Mouse (Mus musculus): Measurements from ENCODE around the gene Wdr26. TPM values are rescaled to one million over a fixed set of nuclear protein-coding genes. Genes with fewer than 3 reads are reported as not detected.

The Wdr26 gene
- polyA plus RNA-seq (2014; fragmentation: Nextera tagmentation; extraction: Ambion mirVana): 33.8 and 40.0 TPM in 2 replicates

- Histone ChIP-seq H3K27ac (ENCODE audit: low read depth, low read length) (peak within 1 kb of the TSS; percentile 96), H3K4me2 (peak within 1 kb of the TSS; percentile 65), H3K27me3 (replicated peaks; ENCODE audit: control insufficient read depth, insufficient read depth, low read length) (no peaks in the 10 kb centered on the region), H3K36me3 (ENCODE audit: control insufficient read depth, insufficient read depth, low read length) (peaks cover 6% of the 10 kb centered on the region; the same call in 1 of the 2 replicates), H3K4me3 (ENCODE audit: low read depth, low read length) (peak within 1 kb of the TSS; percentile 87), H3K9me3 (ENCODE audit: control insufficient read depth, low read length) (no peaks in the 10 kb centered on the region), H3K4me1 (replicated peaks; ENCODE audit: control insufficient read depth, insufficient read depth, low read length) (peaks cover 29% of the 10 kb centered on the region), H3K9ac (ENCODE audit: low read depth, low read length) (peak within 1 kb of the TSS; percentile 98)
- ATAC-seq (replicated peaks; ENCODE audit: low FRiP score): peak; percentile 83
- 1% methylated on average over 50 of the region's 54 CpGs for WGBS
- DNase-seq (ENCODE audit: low spot score): peak; percentile 91
These were observed at the start of gene Wdr26 for GRCm38 (mm10) chr1:181211920-181212633. Gene Wdr26, minus strand, starts transcription at chr1:181212001.

GRCm38 (mm10) chr1:181260949-181261696 is 49.3 kb upstream of the Wdr26 start:
- H3K4me2 ChIP-seq: peak overlapping the region; percentile 38; the same call in 1 of the 2 replicates
- H3K4me1 ChIP-seq (replicated peaks; ENCODE audit: control insufficient read depth, insufficient read depth, low read length): peaks cover 52% of the 10 kb centered on the region
- ATAC-seq (replicated peaks; ENCODE audit: low FRiP score) (peak; percentile 22), DNase-seq (ENCODE audit: low spot score) (no peak)
- no peak overlapping the region for H3K4me3 ChIP-seq (ENCODE audit: low read depth, low read length)
- peak overlapping the region; percentile 78 for H3K27ac ChIP-seq (ENCODE audit: low read depth, low read length)
- 33% methylated on average over 8 of the region's 8 CpGs for WGBS
- H3K27me3 ChIP-seq (replicated peaks; ENCODE audit: control insufficient read depth, insufficient read depth, low read length): no peaks in the 10 kb centered on the region
- no peaks in the 10 kb centered on the region for H3K36me3 ChIP-seq (ENCODE audit: control insufficient read depth, insufficient read depth, low read length)
- H3K9ac ChIP-seq (ENCODE audit: low read depth, low read length): peak overlapping the region; percentile 55
- no peaks in the 10 kb centered on the region for H3K9me3 ChIP-seq (ENCODE audit: control insufficient read depth, low read length)

- peak overlapping the region; percentile 38; the same call in 1 of the 2 replicates for H3K4me2 ChIP-seq
- H3K4me1 ChIP-seq (replicated peaks; ENCODE audit: control insufficient read depth, insufficient read depth, low read length): peaks cover 58% of the 10 kb centered on the region
- H3K9me3 ChIP-seq (ENCODE audit: control insufficient read depth, low read length): no peaks in the 10 kb centered on the region
- peak overlapping the region; percentile 55 for H3K9ac ChIP-seq (ENCODE audit: low read depth, low read length)
- no peaks in the 10 kb centered on the region for H3K36me3 ChIP-seq (ENCODE audit: control insufficient read depth, insufficient read depth, low read length)
- no peak for ATAC-seq (replicated peaks; ENCODE audit: low FRiP score)
- H3K27me3 ChIP-seq (replicated peaks; ENCODE audit: control insufficient read depth, insufficient read depth, low read length): no peaks in the 10 kb centered on the region
- H3K27ac ChIP-seq (ENCODE audit: low read depth, low read length): peak overlapping the region; percentile 78
- WGBS: 88% methylated on average over 10 of the region's 10 CpGs
- H3K4me3 ChIP-seq (ENCODE audit: low read depth, low read length): no peak overlapping the region
- no peak for DNase-seq (ENCODE audit: low spot score)
These were observed 48.6 kb upstream of the Wdr26 start for GRCm38 (mm10) chr1:181260422-181260821.

- DNase-seq (ENCODE audit: low spot score): no peak
- no peaks in the 10 kb centered on the region for H3K36me3 ChIP-seq (ENCODE audit: control insufficient read depth, insufficient read depth, low read length)
- no peak overlapping the region for H3K9ac ChIP-seq (ENCODE audit: low read depth, low read length)
- peaks cover 64% of the 10 kb centered on the region for H3K4me1 ChIP-seq (replicated peaks; ENCODE audit: control insufficient read depth, insufficient read depth, low read length)
- 70% methylated on average over 11 of the region's 11 CpGs for WGBS
- peak overlapping the region; percentile 78 for H3K27ac ChIP-seq (ENCODE audit: low read depth, low read length)
- H3K4me2 ChIP-seq: peak overlapping the region; percentile 12; the same call in 1 of the 2 replicates
- H3K4me3 ChIP-seq (ENCODE audit: low read depth, low read length): no peak overlapping the region
- no peak for ATAC-seq (replicated peaks; ENCODE audit: low FRiP score)
- no peaks in the 10 kb centered on the region for H3K27me3 ChIP-seq (replicated peaks; ENCODE audit: control insufficient read depth, insufficient read depth, low read length)
- H3K9me3 ChIP-seq (ENCODE audit: control insufficient read depth, low read length): no peaks in the 10 kb centered on the region
These were observed 48.0 kb upstream of the Wdr26 start for GRCm38 (mm10) chr1:181259626-181260410.

- Histone ChIP-seq H3K27ac (ENCODE audit: low read depth, low read length) (peak overlapping the region; percentile 99), H3K4me3 (ENCODE audit: low read depth, low read length) (no peak overlapping the region), H3K36me3 (ENCODE audit: control insufficient read depth, insufficient read depth, low read length) (no peaks in the 10 kb centered on the region), H3K9me3 (ENCODE audit: control insufficient read depth, low read length) (no peaks in the 10 kb centered on the region), H3K4me2 (no peak overlapping the region), H3K27me3 (replicated peaks; ENCODE audit: control insufficient read depth, insufficient read depth, low read length) (no peaks in the 10 kb centered on the region), H3K4me1 (replicated peaks; ENCODE audit: control insufficient read depth, insufficient read depth, low read length) (peaks cover 67% of the 10 kb centered on the region), H3K9ac (ENCODE audit: low read depth, low read length) (no peak overlapping the region)
- DNase-seq (ENCODE audit: low spot score): no peak
- no peak for ATAC-seq (replicated peaks; ENCODE audit: low FRiP score)
- WGBS: 59% methylated on average over 5 of the region's 5 CpGs
These were observed 47.3 kb upstream of the Wdr26 start for GRCm38 (mm10) chr1:181259056-181259455.

GRCm38 (mm10) chr1:181258616-181259015 is 46.8 kb upstream of the Wdr26 start:
- Histone ChIP-seq H3K27me3 (replicated peaks; ENCODE audit: control insufficient read depth, insufficient read depth, low read length) (no peaks in the 10 kb centered on the region), H3K4me2 (peak overlapping the region; percentile 30; the same call in 1 of the 2 replicates), H3K36me3 (ENCODE audit: control insufficient read depth, insufficient read depth, low read length) (no peaks in the 10 kb centered on the region), H3K9ac (ENCODE audit: low read depth, low read length) (no peak overlapping the region), H3K4me1 (replicated peaks; ENCODE audit: control insufficient read depth, insufficient read depth, low read length) (peaks cover 71% of the 10 kb centered on the region), H3K27ac (ENCODE audit: low read depth, low read length) (peak overlapping the region; percentile 99), H3K4me3 (ENCODE audit: low read depth, low read length) (no peak overlapping the region), H3K9me3 (ENCODE audit: control insufficient read depth, low read length) (no peaks in the 10 kb centered on the region)
- no peak for DNase-seq (ENCODE audit: low spot score)
- WGBS: 84% methylated on average over 5 of the region's 5 CpGs
- no peak for ATAC-seq (replicated peaks; ENCODE audit: low FRiP score)

- DNase-seq (ENCODE audit: low spot score): no peak
- ATAC-seq (replicated peaks; ENCODE audit: low FRiP score): no peak
- no peaks in the 10 kb centered on the region for H3K9me3 ChIP-seq (ENCODE audit: control insufficient read depth, low read length)
- H3K4me2 ChIP-seq: peak overlapping the region; percentile 88
- peak overlapping the region; percentile 51; the same call in 1 of the 2 replicates for H3K4me3 ChIP-seq (ENCODE audit: low read depth, low read length)
- WGBS: 53% methylated on average over 20 of the region's 20 CpGs
- H3K9ac ChIP-seq (ENCODE audit: low read depth, low read length): peak overlapping the region; percentile 75
- H3K4me1 ChIP-seq (replicated peaks; ENCODE audit: control insufficient read depth, insufficient read depth, low read length): peaks cover 71% of the 10 kb centered on the region
- no peaks in the 10 kb centered on the region for H3K27me3 ChIP-seq (replicated peaks; ENCODE audit: control insufficient read depth, insufficient read depth, low read length)
- H3K36me3 ChIP-seq (ENCODE audit: control insufficient read depth, insufficient read depth, low read length): no peaks in the 10 kb centered on the region
- peak overlapping the region; percentile 99 for H3K27ac ChIP-seq (ENCODE audit: low read depth, low read length)
These were observed 46.1 kb upstream of the Wdr26 start for GRCm38 (mm10) chr1:181257585-181258555.
